Mouse (Mus musculus) liver, postnatal 0 days (tissue): ENCODE results near the gene Gata2. TPM values are rescaled to one million over a fixed set of nuclear protein-coding genes. Genes with fewer than 3 reads are reported as not detected.
A peak's percentile ranks its signal among the peaks of the same experiment; 100 is the strongest.

Experiments
- ATAC-seq: fragments of 200-750 bp; cut with Nextera tagmentation; 2 replicates; pipeline ENCODE4 v1.8.0; 2017; ENCODE audit warnings: mild to moderate bottlenecking, moderate library complexity
- DNase-seq: peaks from one replicate; pipeline ENCODE4 v3.0.0-alpha.2; 2016
- H3K27ac ChIP-seq: fragments of 300-500 bp; sonication (generic); 2 replicates; pipeline ENCODE4 v1.5.1; 2014; ENCODE audit warnings: antibody characterized with exemption, moderate library complexity, mild to moderate bottlenecking, low read depth
- H3K27me3 ChIP-seq: fragments of 300-500 bp; sonication (generic); 2 replicates; pipeline ENCODE4 v1.6.1; 2014; ENCODE audit warnings: low read length, control low read depth, mixed read lengths; ENCODE audit not compliant: insufficient read depth
- H3K36me3 ChIP-seq: fragments of 300-500 bp; sonication (generic); replicated peaks from 2 replicates; pipeline ENCODE4 v1.6.1; 2014; ENCODE audit warnings: mild to moderate bottlenecking, control low read depth, low read length, moderate library complexity, mixed read lengths; ENCODE audit not compliant: insufficient read depth
- H3K4me1 ChIP-seq: fragments of 300-500 bp; sonication (generic); 2 replicates; pipeline ENCODE4 v1.6.1; 2014; ENCODE audit warnings: antibody characterized with exemption, mild to moderate bottlenecking, control low read depth; ENCODE audit not compliant: insufficient read depth
- H3K4me2 ChIP-seq: fragments of 300-500 bp; sonication (generic); 2 replicates; pipeline ENCODE4 v1.6.1; 2014; ENCODE audit warnings: low read depth, mild to moderate bottlenecking, low read length, moderate library complexity, mixed read lengths
- H3K4me3 ChIP-seq: fragments of 300-500 bp; sonication (generic); 2 replicates; pipeline ENCODE4 v1.5.1; 2014; ENCODE audit warnings: low read depth, low read length
- H3K9ac ChIP-seq: fragments of 300-500 bp; sonication (generic); replicated peaks from 2 replicates; pipeline ENCODE4 v1.6.1; 2014; ENCODE audit warnings: mild to moderate bottlenecking, moderate library complexity
- H3K9me3 ChIP-seq: fragments of 300-500 bp; sonication (generic); 2 replicates; pipeline ENCODE4 v1.6.1; 2016; ENCODE audit warnings: mild to moderate bottlenecking, control low read depth, low read length, mixed read lengths
- CTCF ChIP-seq: sonication (generic); IDR thresholded peaks from 2 replicates; pipeline ENCODE4 v1.5.1; 2016; ENCODE audit warnings: antibody characterized with exemption, low read depth
- EP300 ChIP-seq: IDR thresholded peaks from 2 replicates; pipeline ENCODE4 v1.6.1; 2016; ENCODE audit warnings: antibody characterized with exemption, low read depth, mild to moderate bottlenecking
- WGBS: fragments of 180-500 bp; shearing (Covaris S2); extraction: QIAGEN DNeasy Blood & Tissue Kit; methylation state at CpG from one replicate; pipeline ENCODE4 v1.1.7; 2014; ENCODE audit not compliant: insufficient replicate concordance; 5-methylcytosine and 5-hydroxymethylcytosine counted together
- polyA plus RNA-seq: library from polyadenylated mRNA; unstranded; fragments of >200 nt; fragmentation: Nextera tagmentation; extraction: Ambion mirVana; gene quantifications from 2 replicates; pipeline ENCODE4 v1.2.1, GENCODE M21; 2015

The Gata2 gene
- polyA plus RNA-seq, 1 experiment from 2014 or later: 4.1 TPM

DNA sequence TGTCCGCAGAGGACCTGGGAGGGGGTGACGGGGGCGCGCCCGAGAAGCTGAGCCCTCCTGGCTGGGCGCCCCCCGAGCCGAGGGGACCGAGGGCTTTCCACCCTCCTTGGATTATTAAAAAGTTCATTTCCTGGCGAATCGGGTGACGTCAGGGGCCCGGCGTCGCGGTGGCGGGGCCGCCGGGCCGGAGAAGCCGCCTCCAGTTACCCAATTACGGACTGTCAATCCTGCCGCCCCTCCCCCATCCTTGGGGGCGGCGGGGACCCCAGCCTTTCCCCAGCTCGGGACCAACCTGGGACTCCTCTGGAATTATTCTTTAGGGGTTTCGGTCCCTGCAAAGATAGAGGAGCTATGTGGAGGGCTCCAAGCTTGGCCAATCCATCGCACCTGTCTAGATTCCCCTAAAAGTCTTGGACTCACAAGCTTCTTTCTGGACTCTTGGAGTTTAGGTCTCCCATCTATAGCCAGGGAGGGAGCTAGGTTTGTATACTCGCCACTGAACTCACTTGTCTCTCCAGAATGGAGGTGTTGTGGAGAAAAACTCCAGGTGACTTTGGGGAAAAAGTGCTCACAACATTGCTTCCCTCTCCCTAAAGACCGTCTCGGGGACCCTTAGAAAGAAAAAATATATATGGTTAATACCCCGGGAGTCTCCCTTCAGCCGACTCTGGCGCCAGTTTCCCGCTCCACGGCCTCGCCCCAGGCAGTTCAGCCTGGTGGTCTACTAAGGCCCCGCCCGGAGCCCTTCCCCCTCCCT lies 3.8 kb downstream of the Gata2 start:
- peak overlapping the region; percentile 69 for H3K4me2 ChIP-seq

GRCm38 (mm10) chr6:88198070-88198940 lies 4.6 kb downstream of the Gata2 start:
- no peak overlapping the region for H3K9ac ChIP-seq
- TF ChIP-seq EP300 (no peak), CTCF (no peak)
- ATAC-seq: peak; percentile 49
- peak overlapping the region; percentile 52 for H3K4me3 ChIP-seq
- peak overlapping the region; percentile 69 for H3K4me2 ChIP-seq
- no peaks in the 10 kb centered on the region for H3K36me3 ChIP-seq
- peaks cover 97% of the 10 kb centered on the region for H3K27me3 ChIP-seq
- DNase-seq: peak; percentile 74
- under 1% methylated on average over 53 of the region's 62 CpGs for WGBS
- H3K4me1 ChIP-seq: peaks cover 29% of the 10 kb centered on the region
- no peaks in the 10 kb centered on the region for H3K9me3 ChIP-seq
- H3K27ac ChIP-seq: no peak overlapping the region

More for the DNA sequence above, 3.8 kb downstream of the Gata2 start:
- Histone ChIP-seq H3K4me1 (peaks cover 29% of the 10 kb centered on the region), H3K27me3 (peaks cover 99% of the 10 kb centered on the region), H3K9ac (no peak overlapping the region; the same call in 1 of the 2 replicates), H3K4me3 (peak overlapping the region; percentile 52), H3K9me3 (no peaks in the 10 kb centered on the region), H3K27ac (no peak overlapping the region), H3K36me3 (no peaks in the 10 kb centered on the region)
- TF ChIP-seq CTCF (no peak), EP300 (no peak)
- ATAC-seq: no peak
- DNase-seq: no peak
- WGBS: 2% methylated on average over 35 of the region's 39 CpGs

DNA sequence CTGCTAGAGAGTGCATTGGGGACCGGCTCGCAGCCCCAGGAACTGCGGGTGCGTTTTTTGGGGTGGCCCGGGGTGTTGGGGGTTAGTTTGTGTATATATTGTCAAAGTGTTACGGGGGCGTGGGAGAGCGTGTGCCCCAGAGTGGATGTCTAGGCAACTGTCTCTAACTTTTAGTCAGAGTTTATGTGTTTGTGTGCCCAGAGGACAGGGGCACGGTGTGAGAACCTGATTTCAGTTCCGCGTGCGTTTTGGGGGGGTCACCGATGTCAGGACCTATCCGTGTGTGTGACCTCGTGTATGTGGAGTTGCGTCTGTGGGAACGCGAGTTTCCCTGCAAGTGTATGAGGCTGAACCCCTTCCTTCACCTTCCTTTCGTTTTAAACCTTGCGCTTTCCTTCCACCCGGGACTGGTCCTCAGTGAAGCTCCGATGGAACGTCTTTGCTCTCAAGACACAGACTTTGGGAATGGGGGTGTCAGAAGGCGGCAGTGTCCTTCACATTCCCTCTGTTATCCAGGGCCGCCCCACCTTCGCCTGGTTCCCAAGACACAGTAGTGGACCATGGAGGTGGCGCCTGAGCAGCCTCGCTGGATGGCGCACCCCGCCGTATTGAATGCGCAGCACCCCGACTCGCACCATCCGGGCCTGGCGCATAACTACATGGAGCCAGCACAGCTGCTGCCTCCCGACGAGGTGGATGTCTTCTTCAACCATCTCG lies 5.5 kb downstream of the Gata2 start:
- H3K4me1 ChIP-seq: peaks cover 25% of the 10 kb centered on the region
- H3K27me3 ChIP-seq: peaks cover 93% of the 10 kb centered on the region
- no peak overlapping the region for H3K27ac ChIP-seq
- H3K9ac ChIP-seq: no peak overlapping the region
- H3K9me3 ChIP-seq: no peaks in the 10 kb centered on the region
- ATAC-seq (no peak), DNase-seq (no peak)
- TF ChIP-seq EP300 (no peak), CTCF (no peak)
- peak overlapping the region; percentile 52 for H3K4me3 ChIP-seq
- peak overlapping the region; percentile 69 for H3K4me2 ChIP-seq
- 1% methylated on average over 39 of the region's 39 CpGs for WGBS
- no peaks in the 10 kb centered on the region for H3K36me3 ChIP-seq

DNA sequence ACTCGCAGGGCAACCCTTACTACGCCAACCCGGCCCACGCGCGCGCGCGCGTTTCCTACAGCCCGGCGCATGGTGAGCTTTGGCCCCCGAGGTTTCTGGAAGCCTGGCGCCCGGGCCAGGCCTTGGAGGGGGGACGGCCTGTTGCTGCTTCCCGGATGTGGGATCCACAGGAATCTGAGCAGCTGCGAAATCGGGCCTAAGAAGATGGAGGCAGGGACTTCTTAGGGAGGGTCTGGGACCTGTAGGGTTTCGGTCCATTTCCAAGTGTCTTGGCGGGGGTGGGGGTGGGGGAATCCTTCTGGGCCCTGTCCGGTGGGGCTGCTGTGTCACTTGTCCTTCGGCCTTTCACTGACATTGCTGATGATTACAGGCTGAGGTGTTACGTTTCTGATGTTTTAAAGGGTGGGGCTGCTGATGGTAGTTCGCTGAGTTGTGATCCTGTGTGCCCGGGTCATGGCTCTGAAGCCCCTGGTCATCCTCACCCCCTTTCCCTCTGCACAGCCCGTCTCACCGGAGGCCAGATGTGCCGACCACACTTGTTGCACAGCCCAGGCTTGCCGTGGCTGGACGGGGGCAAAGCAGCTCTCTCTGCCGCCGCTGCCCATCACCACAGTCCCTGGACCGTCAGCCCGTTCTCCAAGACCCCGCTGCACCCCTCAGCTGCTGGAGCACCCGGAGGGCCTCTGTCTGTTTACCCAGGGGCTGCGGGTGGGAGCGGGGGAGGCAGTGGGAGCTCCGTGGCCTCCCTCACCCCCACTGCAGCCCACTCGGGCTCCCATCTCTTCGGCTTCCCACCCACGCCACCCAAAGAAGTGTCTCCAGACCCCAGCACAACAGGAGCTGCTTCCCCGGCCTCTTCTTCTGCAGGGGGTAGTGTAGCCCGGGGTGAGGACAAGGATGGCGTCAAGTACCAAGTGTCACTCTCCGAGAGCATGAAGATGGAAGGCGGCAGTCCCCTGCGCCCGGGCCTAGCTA lies 6.3 kb downstream of the Gata2 start:
- 20% methylated on average over 50 of the region's 50 CpGs for WGBS
- H3K27me3 ChIP-seq: peaks cover 89% of the 10 kb centered on the region
- no peaks in the 10 kb centered on the region for H3K9me3 ChIP-seq
- no peak overlapping the region for H3K27ac ChIP-seq
- no peaks in the 10 kb centered on the region for H3K36me3 ChIP-seq
- H3K4me2 ChIP-seq: peak overlapping the region; percentile 69
- H3K9ac ChIP-seq: no peak overlapping the region
- peak overlapping the region; percentile 52 for H3K4me3 ChIP-seq
- DNase-seq (no peak), ATAC-seq (no peak)
- TF ChIP-seq EP300: no peak
- TF ChIP-seq CTCF: no peak
- H3K4me1 ChIP-seq: peaks cover 25% of the 10 kb centered on the region
